10 mouse cellular contexts compared by ENCODE assay signal in the genomic region with DNA sequence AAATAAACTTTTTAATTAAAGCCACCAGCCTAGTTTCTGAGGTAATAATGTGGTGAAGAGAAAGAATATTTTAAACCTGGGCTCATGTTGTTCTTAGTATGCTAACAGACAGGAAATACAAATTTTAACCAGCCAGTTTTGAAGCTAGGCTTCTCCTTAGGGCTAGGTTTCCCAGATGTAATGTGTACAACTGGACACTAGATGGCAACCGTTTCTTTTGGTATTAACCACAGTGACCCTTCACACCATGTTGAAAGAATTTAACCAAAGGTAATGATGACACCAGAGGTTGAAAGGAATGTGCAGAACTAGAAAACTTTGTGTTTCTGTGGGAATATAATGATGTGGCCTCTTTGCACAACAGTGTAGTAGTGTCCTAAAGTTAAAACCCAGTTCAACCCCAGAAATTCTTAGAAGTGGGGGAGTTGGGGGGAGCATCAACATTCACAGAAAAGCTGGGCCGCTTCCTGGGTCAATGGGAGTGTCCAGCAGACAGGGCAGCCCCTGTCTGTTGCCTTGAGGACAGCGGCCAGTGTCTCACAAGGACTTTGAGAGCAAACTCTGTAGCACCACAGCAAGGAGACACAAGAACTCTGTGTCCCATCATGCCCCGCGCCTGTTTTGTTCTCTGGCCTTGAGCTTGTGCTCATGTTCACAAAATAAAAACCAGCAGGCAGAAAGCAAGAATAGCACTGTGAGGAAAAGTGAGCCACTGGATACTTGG. TPM values are rescaled to one million over a fixed set of nuclear protein-coding genes. Genes with fewer than 3 reads are reported as not detected.
DNase-seq lines count a peak whose midpoint lies in the region; ATAC-seq and TF ChIP-seq lines count a peak whose summit lies in the region.
"Had no signal": no experiment of that assay in that cellular context is flagged by ENCODE, and none has a peak within 500 bp of the region (broad histone marks: within the 10 kb centered on the region; RNA-seq: fewer than 3 reads in every experiment).

No protein-coding gene starts in this region.

- no peaks in the 10 kb centered on the region for H3K9me3 ChIP-seq in hindbrain, embryonic 12.5 days (replicated peaks)
- H3K9me3 ChIP-seq in hindbrain, embryonic 10.5 days = no peaks in the 10 kb centered on the region
- H3K9me3 ChIP-seq in liver, embryonic 14.5 days (ENCODE audit: control insufficient read depth, low read length) = no peaks in the 10 kb centered on the region
- H3K9me3 ChIP-seq: embryonic facial prominence, embryonic 12.5 days had no signal

- no peaks in the 10 kb centered on the region for H3K27me3 ChIP-seq in hindbrain, embryonic 12.5 days
- H3K27me3 ChIP-seq in hindbrain, embryonic 10.5 days (ENCODE audit: insufficient read depth, poor library complexity, severe bottlenecking) = no peaks in the 10 kb centered on the region
- no peaks in the 10 kb centered on the region for H3K27me3 ChIP-seq in liver, embryonic 14.5 days (ENCODE audit: control insufficient read depth, insufficient read depth, low read length)
- H3K27me3 ChIP-seq: embryonic facial prominence, embryonic 12.5 days had no signal

- peak; percentile 54 for TF ChIP-seq CTCF in liver, embryonic 14.5 days (IDR thresholded peaks at IDR 0.05; ENCODE audit: low read depth)

- H3K4me3 ChIP-seq in hindbrain, embryonic 12.5 days = no peak overlapping the region
- H3K4me3 ChIP-seq in hindbrain, embryonic 10.5 days = no peak overlapping the region
- H3K4me3 ChIP-seq in liver, embryonic 14.5 days (ENCODE audit: insufficient read depth in 1 of 2, low read depth in 2 of 2, low read length in 2 of 2) = no peak overlapping the region
- H3K4me3 ChIP-seq: embryonic facial prominence, embryonic 12.5 days had no signal

- H3K9ac ChIP-seq in hindbrain, embryonic 12.5 days = no peak overlapping the region
- H3K9ac ChIP-seq in liver, embryonic 14.5 days (replicated peaks) = no peak overlapping the region
- H3K9ac ChIP-seq: embryonic facial prominence, embryonic 12.5 days had no signal

- H3K27ac ChIP-seq in hindbrain, embryonic 12.5 days = no peak overlapping the region
- no peak overlapping the region for H3K27ac ChIP-seq in hindbrain, embryonic 10.5 days
- H3K27ac ChIP-seq in liver, embryonic 14.5 days = no peak overlapping the region
- H3K27ac ChIP-seq: embryonic facial prominence, embryonic 12.5 days; macrophage had no signal

- no peak for DNase-seq in hindbrain, embryonic 10.5 days (ENCODE audit: low spot score)
- peak; percentile 72 for DNase-seq in ES-CJ7 (ENCODE audit: low read depth, low spot score)
- DNase-seq in c-Kit-positive CD71-positive TER-119-negative erythroid progenitor cells, embryonic 14.5 days (ENCODE audit: low read depth) = peak; percentile 33
- peak; percentile 61 for DNase-seq in heart, postnatal 4 days
- DNase-seq in liver, embryonic 14.5 days (ENCODE audit: low read depth in 3 of 3, low spot score in 3 of 3) = peak; percentile 26 to 35 (median 33)
- DNase-seq in retina, adult 2 months (ENCODE audit: low read depth, low spot score) = peak; percentile 32
- DNase-seq in right cerebral cortex, postnatal 25 days = no peak

- H3K4me2 ChIP-seq in hindbrain, embryonic 12.5 days (replicated peaks) = no peak overlapping the region
- H3K4me2 ChIP-seq in liver, embryonic 14.5 days (ENCODE audit: low read depth) = no peak overlapping the region
- H3K4me2 ChIP-seq: embryonic facial prominence, embryonic 12.5 days had no signal

- WGBS in hindbrain, embryonic 12.5 days = 67% methylated on average over 5 of the region's 5 CpGs
- 61% methylated on average over 5 of the region's 5 CpGs for WGBS in hindbrain, embryonic 10.5 days
- 63% methylated on average over 5 of the region's 5 CpGs for WGBS in liver, embryonic 14.5 days (ENCODE audit: insufficient replicate concordance)

- peaks cover 6% of the 10 kb centered on the region; the same call in 1 of the 2 replicates for H3K36me3 ChIP-seq in hindbrain, embryonic 12.5 days
- H3K36me3 ChIP-seq in hindbrain, embryonic 10.5 days = peaks cover 25% of the 10 kb centered on the region
- H3K36me3 ChIP-seq in liver, embryonic 14.5 days (replicated peaks; ENCODE audit: control insufficient read depth, insufficient read depth, low read depth) = peaks cover 15% of the 10 kb centered on the region

- TF ChIP-seq EP300 in liver, embryonic 14.5 days (IDR thresholded peaks at IDR 0.05; ENCODE audit: low read depth) = no peak

- ATAC-seq in hindbrain, embryonic 12.5 days (ENCODE audit: low FRiP score) = peak; percentile 68
- peak; percentile 49; the same call in 1 of the 2 replicates for ATAC-seq in liver, embryonic 14.5 days (ENCODE audit: insufficient read depth)

- peaks cover 7% of the 10 kb centered on the region; the same call in 1 of the 2 replicates for H3K4me1 ChIP-seq in hindbrain, embryonic 12.5 days
- 0 out of 2 replicates have a peak, but pooled peaks cover 7% of the 10 kb centered on the region for H3K4me1 ChIP-seq in hindbrain, embryonic 10.5 days (replicated peaks)
- H3K4me1 ChIP-seq in liver, embryonic 14.5 days (replicated peaks; ENCODE audit: control insufficient read depth in 2 of 2, insufficient read depth in 2 of 2, low read length in 1 of 2) = peaks cover 0 to 8% of the 10 kb centered on the region in 2 experiments; a peak in 2 of 4 replicates

RNA-seq across cellular contexts. Expression of a gene that starts 54.6 kb away (rescaled TPM):
- 20.1 and 20.3 TPM in 2 replicates for polyA plus RNA-seq in hindbrain, embryonic 12.5 days (2016; fragmentation: Nextera tagmentation; extraction: Ambion mirVana)
- polyA plus RNA-seq in hindbrain, embryonic 10.5 days (2016; fragmentation: Nextera tagmentation; extraction: Ambion mirVana) = 12.7 and 12.8 TPM in 2 replicates
- total RNA-seq in heart, postnatal 4 days (2021) = 10 to 100 TPM; 12.1 to 13.1 TPM
- 0.83 and 0.98 TPM in 2 replicates for polyA plus RNA-seq in liver, embryonic 14.5 days (2012; rRNA removed)
- polyA plus RNA-seq in liver, embryonic 14.5 days (2014; fragmentation: Nextera tagmentation; extraction: Ambion mirVana) = 0.99 and 1.7 TPM in 2 replicates

Comparison
In these comparisons a context has a peak if more than half of its experiments do, and no peak if none do; other contexts are left out.
1. DNase-seq: peak in ES-CJ7 (single experiment), c-Kit-positive CD71-positive TER-119-negative erythroid progenitor cells, embryonic 14.5 days (single experiment), heart, postnatal 4 days (single experiment), liver, embryonic 14.5 days (3 of 3) and retina, adult 2 months (single experiment); none in hindbrain, embryonic 10.5 days (single experiment) and right cerebral cortex, postnatal 25 days (single experiment).